Comparison of ENCODE assay signal across 11 mouse cellular contexts in genomic region chr4:105153227-105153626, GRCm38 (mm10).
"Had no signal": no experiment of that assay in that cellular context is flagged by ENCODE, and none has a peak within 500 bp of the region (broad histone marks: within the 10 kb centered on the region; RNA-seq: fewer than 3 reads in every experiment).

No protein-coding gene starts in this region.

- DNase-seq: lung, adult 18-20 months; lung, embryonic 14.5 days; lung, postnatal 10 days; lung, postnatal 4 days; midbrain, embryonic 14.5 days; retina, postnatal 1 day; right cerebral cortex, adult 18-20 months; right cerebral cortex, postnatal 25 days; right cerebral cortex, postnatal 4 days; thymus, adult 2 months; thymus, postnatal 36 days had no signal
